Mouse (Mus musculus): Measurements from ENCODE around the gene Zfand2a. TPM values are rescaled to one million over a fixed set of nuclear protein-coding genes. Genes with fewer than 3 reads are reported as not detected.
A peak's percentile ranks its signal among the peaks of the same experiment; 100 is the strongest.

Zfand2a gene
- total RNA-seq, 1 experiment = 17.4 TPM

DNA sequence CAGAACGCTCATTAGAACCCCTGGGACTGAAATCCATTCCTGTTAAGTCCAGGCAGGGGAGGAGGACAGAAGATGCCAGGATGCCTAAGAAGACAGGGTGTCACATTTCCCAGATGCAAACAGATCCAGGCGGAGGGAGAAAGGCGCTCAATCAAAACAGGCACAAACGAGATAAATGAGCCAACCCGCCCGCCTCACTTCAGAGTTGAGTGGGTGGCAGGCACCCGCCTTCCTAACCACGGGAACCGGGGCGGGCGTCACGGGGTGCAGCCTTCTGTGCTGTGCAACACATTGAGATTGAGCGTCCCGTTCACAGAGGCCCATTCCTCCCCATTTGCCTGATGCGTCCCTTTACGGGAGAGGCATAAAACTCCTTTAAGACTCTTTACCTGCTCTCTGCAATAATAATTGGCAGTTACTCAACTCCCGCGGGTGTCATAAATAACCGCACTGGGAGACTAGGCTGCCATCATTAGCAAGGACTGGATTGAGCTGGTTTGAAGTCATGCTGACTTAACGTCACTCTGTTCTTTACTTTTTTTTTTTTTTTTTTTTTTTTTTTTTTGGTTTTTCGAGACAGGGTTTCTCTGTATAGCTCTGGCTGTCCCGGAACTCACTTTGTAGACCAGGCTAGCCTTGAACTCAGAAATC, 10.8 kb upstream of the Zfand2a start:
- in situ Hi-C loops (cut with MboI; ENCODE audit: low sequenced_read_pairs in 2 of 2, unreplicated experiment in 2 of 2) = no loop called here
- Histone ChIP-seq H3K9ac (ENCODE audit: insufficient read depth, low read depth, low read length, poor library complexity, severe bottlenecking) (no peak overlapping the region), H3K9me3 (ENCODE audit: control insufficient read depth, insufficient read depth, low read depth, low read length) (no peaks in the 10 kb centered on the region), H3K4me3 (ENCODE audit: insufficient read depth in 1 of 2, low read depth in 1 of 2, low read length in 2 of 2, poor library complexity in 1 of 2, severe bottlenecking in 1 of 2) (0 out of 4 replicates have a peak overlapping the region, but pooled peaks of 1 of the 2 experiments have one; percentile 5), H3K4me1 (ENCODE audit: control insufficient read depth in 2 of 2, insufficient read depth in 2 of 2, low read length in 2 of 2, poor library complexity in 1 of 2) (peaks cover 0 to 2% of the 10 kb centered on the region in 2 experiments; a peak in 1 of 4 replicates), H3K36me3 (ENCODE audit: control insufficient read depth, insufficient read depth, low read length, poor library complexity, severe bottlenecking) (no peaks in the 10 kb centered on the region; the same call in 1 of the 2 replicates), H3K27ac (ENCODE audit: insufficient read depth, low read depth, low read length, poor library complexity, severe bottlenecking) (no peak overlapping the region)
- no peak for DNase-seq (ENCODE audit: low read depth, low spot score)
- TF ChIP-seq ZNF384 (IDR thresholded peaks at IDR 0.05; ENCODE audit: low read depth, low read length) (peak; percentile 63; the same call in 1 of the 2 replicates), ZC3H11A (IDR thresholded peaks at IDR 0.05; ENCODE audit: borderline replicate concordance, low read depth, low read length) (no peak)

DNA sequence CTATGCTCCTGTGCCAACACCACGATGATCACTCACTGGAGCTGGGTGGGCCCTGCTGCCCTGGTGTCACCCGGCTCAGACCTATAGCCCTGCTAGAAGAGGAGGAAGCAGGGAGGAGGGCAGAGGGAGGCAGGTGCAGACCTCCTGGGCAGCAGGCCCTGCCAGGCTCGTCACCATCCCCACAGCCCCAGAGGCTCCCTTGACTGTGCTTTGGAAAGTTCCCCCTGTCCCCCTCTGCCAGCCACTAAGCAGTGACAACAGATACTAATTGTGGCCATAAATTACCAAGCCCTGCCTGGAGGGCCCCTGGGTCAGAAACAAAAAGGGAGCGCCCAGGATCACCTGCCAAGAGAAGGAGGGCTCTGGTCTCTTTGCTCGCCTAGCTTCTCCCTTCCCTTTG, 9.3 kb upstream of the Zfand2a start:
- peaks cover 0 to 2% of the 10 kb centered on the region in 2 experiments; a peak in 1 of 4 replicates for H3K4me1 ChIP-seq (ENCODE audit: control insufficient read depth in 2 of 2, insufficient read depth in 2 of 2, low read length in 2 of 2, poor library complexity in 1 of 2)
- no peak overlapping the region for H3K9ac ChIP-seq (ENCODE audit: insufficient read depth, low read depth, low read length, poor library complexity, severe bottlenecking)
- no peak for DNase-seq (ENCODE audit: low read depth, low spot score)
- no peaks in the 10 kb centered on the region; the same call in 1 of the 2 replicates for H3K36me3 ChIP-seq (ENCODE audit: control insufficient read depth, insufficient read depth, low read length, poor library complexity, severe bottlenecking)
- H3K4me3 ChIP-seq (ENCODE audit: insufficient read depth in 1 of 2, low read depth in 1 of 2, low read length in 2 of 2, poor library complexity in 1 of 2, severe bottlenecking in 1 of 2) = no peak overlapping the region
- TF ChIP-seq MAFK (IDR thresholded peaks at IDR 0.05; ENCODE audit: insufficient read depth, low read depth, low read length) (no peak), ZNF384 (IDR thresholded peaks at IDR 0.05; ENCODE audit: low read depth, low read length) (no peak), HCFC1 (IDR thresholded peaks at IDR 0.05; ENCODE audit: borderline replicate concordance, insufficient read depth, low read length) (no peak), CHD2 (IDR thresholded peaks at IDR 0.05; ENCODE audit: low read depth, low read length) (no peak), ZC3H11A (IDR thresholded peaks at IDR 0.05; ENCODE audit: borderline replicate concordance, low read depth, low read length) (no peak)
- in situ Hi-C loops (cut with MboI; ENCODE audit: low sequenced_read_pairs in 2 of 2, unreplicated experiment in 2 of 2) = no loop called here
- H3K9me3 ChIP-seq (ENCODE audit: control insufficient read depth, insufficient read depth, low read depth, low read length) = no peaks in the 10 kb centered on the region
- H3K27ac ChIP-seq (ENCODE audit: insufficient read depth, low read depth, low read length, poor library complexity, severe bottlenecking) = no peak overlapping the region

DNA sequence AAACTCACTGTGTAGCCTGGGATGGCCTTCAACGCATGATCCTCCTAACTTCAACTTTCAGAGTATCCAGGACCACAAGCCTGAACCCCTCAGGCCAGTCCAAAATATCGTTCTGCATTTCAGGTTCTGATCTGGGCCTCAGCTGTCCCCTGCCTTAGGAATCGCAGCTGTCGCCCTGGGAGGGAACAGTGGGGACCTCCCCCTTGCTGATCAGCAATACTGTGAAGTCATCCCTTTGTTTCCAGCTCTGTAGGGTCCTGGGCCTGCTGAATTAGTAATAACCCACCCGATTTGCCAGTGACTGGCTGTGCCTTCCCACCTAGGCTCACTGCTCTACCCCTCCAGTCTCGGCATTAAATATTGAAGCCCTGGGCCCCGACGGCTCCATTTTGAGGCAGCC, 7.0 kb upstream of the Zfand2a start:
- H3K27ac ChIP-seq (ENCODE audit: insufficient read depth, low read depth, low read length, poor library complexity, severe bottlenecking) = no peak overlapping the region
- no peak for DNase-seq (ENCODE audit: low read depth, low spot score)
- H3K4me3 ChIP-seq (ENCODE audit: insufficient read depth in 1 of 2, low read depth in 1 of 2, low read length in 2 of 2, poor library complexity in 1 of 2, severe bottlenecking in 1 of 2) = no peak overlapping the region
- no peaks in the 10 kb centered on the region; the same call in 1 of the 2 replicates for H3K36me3 ChIP-seq (ENCODE audit: control insufficient read depth, insufficient read depth, low read length, poor library complexity, severe bottlenecking)
- in situ Hi-C loops (cut with MboI; ENCODE audit: low sequenced_read_pairs in 2 of 2, unreplicated experiment in 2 of 2) = no loop called here
- H3K4me1 ChIP-seq (ENCODE audit: control insufficient read depth in 2 of 2, insufficient read depth in 2 of 2, low read length in 2 of 2, poor library complexity in 1 of 2) = peaks cover 0 to 5% of the 10 kb centered on the region in 2 experiments; a peak in 2 of 4 replicates
- TF ChIP-seq CHD2 (IDR thresholded peaks at IDR 0.05; ENCODE audit: low read depth, low read length) (no peak), ZC3H11A (IDR thresholded peaks at IDR 0.05; ENCODE audit: borderline replicate concordance, low read depth, low read length) (no peak), MAFK (IDR thresholded peaks at IDR 0.05; ENCODE audit: insufficient read depth, low read depth, low read length) (no peak), HCFC1 (IDR thresholded peaks at IDR 0.05; ENCODE audit: borderline replicate concordance, insufficient read depth, low read length) (no peak), ZNF384 (IDR thresholded peaks at IDR 0.05; ENCODE audit: low read depth, low read length) (no peak)
- no peak overlapping the region for H3K9ac ChIP-seq (ENCODE audit: insufficient read depth, low read depth, low read length, poor library complexity, severe bottlenecking)
- no peaks in the 10 kb centered on the region for H3K9me3 ChIP-seq (ENCODE audit: control insufficient read depth, insufficient read depth, low read depth, low read length)

DNA sequence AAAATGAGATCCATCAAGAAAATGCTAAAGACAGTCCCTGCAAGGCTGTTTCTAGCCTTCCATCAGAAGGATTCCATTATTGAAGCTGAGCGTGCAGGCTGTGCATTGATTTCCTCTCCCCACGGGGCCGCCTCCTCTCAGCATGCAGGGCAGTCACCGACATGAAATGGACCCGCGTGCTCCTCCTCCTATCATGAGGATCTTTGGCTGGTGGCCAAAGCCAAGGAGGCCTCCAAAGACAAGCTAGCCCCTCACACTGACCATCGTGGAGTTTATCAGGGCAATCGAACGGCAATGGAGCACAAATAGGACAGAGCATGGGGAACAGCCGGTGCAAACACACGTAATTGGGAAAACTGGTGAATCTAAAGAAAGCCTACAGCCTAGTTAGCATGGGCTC, 5.8 kb upstream of the Zfand2a start:
- in situ Hi-C loops (cut with MboI; ENCODE audit: low sequenced_read_pairs in 2 of 2, unreplicated experiment in 2 of 2) = no loop called here
- no peak for DNase-seq (ENCODE audit: low read depth, low spot score)
- no peak overlapping the region for H3K9ac ChIP-seq (ENCODE audit: insufficient read depth, low read depth, low read length, poor library complexity, severe bottlenecking)
- no peaks in the 10 kb centered on the region for H3K9me3 ChIP-seq (ENCODE audit: control insufficient read depth, insufficient read depth, low read depth, low read length)
- H3K36me3 ChIP-seq (ENCODE audit: control insufficient read depth, insufficient read depth, low read length, poor library complexity, severe bottlenecking) = no peaks in the 10 kb centered on the region
- H3K27ac ChIP-seq (ENCODE audit: insufficient read depth, low read depth, low read length, poor library complexity, severe bottlenecking) = no peak overlapping the region
- H3K4me3 ChIP-seq (ENCODE audit: insufficient read depth in 1 of 2, low read depth in 1 of 2, low read length in 2 of 2, poor library complexity in 1 of 2, severe bottlenecking in 1 of 2) = no peak overlapping the region
- peaks cover 0 to 5% of the 10 kb centered on the region in 2 experiments; a peak in 2 of 4 replicates for H3K4me1 ChIP-seq (ENCODE audit: control insufficient read depth in 2 of 2, insufficient read depth in 2 of 2, low read length in 2 of 2, poor library complexity in 1 of 2)
- TF ChIP-seq ZC3H11A (IDR thresholded peaks at IDR 0.05; ENCODE audit: borderline replicate concordance, low read depth, low read length) = no peak
- TF ChIP-seq MAFK (IDR thresholded peaks at IDR 0.05; ENCODE audit: insufficient read depth, low read depth, low read length) = no peak
- TF ChIP-seq HCFC1 (IDR thresholded peaks at IDR 0.05; ENCODE audit: borderline replicate concordance, insufficient read depth, low read length) = no peak
- no peak for TF ChIP-seq ZNF384 (IDR thresholded peaks at IDR 0.05; ENCODE audit: low read depth, low read length)
- no peak for TF ChIP-seq CHD2 (IDR thresholded peaks at IDR 0.05; ENCODE audit: low read depth, low read length)
